Mouse (Mus musculus) MEL-GATA-1-ER (cell line): ENCODE results near the gene Uncx.

Experiments
- DNase-seq: peaks from one replicate; pipeline ENCODE4 v3.0.0-alpha.2; 2012; ENCODE audit warnings: low read depth; ENCODE audit errors: extremely low read depth

The Uncx gene

DNA sequence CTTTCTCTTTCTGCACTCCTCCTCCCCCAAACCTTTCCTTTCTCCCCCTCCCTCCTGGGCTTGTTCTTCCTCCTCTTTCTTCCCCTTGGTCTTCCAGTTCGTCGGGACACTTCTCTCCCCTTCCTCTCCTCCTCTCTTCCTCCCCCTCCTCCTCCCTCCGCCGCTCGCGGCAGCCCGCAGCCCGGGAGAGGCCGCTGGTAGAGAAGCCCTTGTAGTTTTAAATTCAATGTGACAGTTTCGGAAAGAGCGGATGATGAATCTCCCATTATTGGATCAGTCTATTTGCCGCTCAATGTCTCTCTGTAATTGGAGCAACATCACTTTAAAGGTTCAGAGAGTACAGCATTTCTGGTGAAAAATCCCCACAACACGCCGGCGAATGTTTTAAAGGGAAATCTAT is at the start of gene Uncx:
Gene Uncx (plus strand): TSS at position 281 of the 400 bp plus-strand sequence.
- no peak for DNase-seq

- no peak for DNase-seq
Observed at GRCm38 (mm10) chr5:139493690-139494089, 49.6 kb upstream of the Uncx start.

DNA sequence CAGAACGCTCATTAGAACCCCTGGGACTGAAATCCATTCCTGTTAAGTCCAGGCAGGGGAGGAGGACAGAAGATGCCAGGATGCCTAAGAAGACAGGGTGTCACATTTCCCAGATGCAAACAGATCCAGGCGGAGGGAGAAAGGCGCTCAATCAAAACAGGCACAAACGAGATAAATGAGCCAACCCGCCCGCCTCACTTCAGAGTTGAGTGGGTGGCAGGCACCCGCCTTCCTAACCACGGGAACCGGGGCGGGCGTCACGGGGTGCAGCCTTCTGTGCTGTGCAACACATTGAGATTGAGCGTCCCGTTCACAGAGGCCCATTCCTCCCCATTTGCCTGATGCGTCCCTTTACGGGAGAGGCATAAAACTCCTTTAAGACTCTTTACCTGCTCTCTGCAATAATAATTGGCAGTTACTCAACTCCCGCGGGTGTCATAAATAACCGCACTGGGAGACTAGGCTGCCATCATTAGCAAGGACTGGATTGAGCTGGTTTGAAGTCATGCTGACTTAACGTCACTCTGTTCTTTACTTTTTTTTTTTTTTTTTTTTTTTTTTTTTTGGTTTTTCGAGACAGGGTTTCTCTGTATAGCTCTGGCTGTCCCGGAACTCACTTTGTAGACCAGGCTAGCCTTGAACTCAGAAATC is 48.1 kb upstream of the Uncx start:
- DNase-seq: no peak

GRCm38 (mm10) chr5:139496939-139497338 is 46.4 kb upstream of the Uncx start:
- DNase-seq: no peak

- DNase-seq: no peak
Observed at GRCm38 (mm10) chr5:139498791-139499190, 44.5 kb upstream of the Uncx start.

DNA sequence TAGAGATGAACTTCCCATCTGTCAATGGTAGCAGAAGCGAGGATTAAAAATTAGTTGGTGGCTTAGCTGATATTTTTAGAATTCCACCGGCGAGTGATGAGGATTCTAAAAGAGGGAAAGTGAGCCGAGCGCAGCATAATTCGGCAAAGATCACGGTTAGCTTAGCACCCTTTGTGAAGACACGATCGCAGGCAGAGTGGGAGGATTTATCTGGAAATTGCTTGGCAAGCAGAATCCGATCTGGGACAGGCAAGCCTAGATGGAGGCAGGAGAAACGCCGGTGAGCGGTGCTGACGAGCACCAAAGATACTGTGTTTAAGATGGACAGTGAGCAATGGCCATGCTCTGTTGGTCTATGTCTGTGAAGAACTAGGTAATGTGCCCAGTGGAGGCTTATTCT is 41.0 kb upstream of the Uncx start:
- DNase-seq: no peak

DNA sequence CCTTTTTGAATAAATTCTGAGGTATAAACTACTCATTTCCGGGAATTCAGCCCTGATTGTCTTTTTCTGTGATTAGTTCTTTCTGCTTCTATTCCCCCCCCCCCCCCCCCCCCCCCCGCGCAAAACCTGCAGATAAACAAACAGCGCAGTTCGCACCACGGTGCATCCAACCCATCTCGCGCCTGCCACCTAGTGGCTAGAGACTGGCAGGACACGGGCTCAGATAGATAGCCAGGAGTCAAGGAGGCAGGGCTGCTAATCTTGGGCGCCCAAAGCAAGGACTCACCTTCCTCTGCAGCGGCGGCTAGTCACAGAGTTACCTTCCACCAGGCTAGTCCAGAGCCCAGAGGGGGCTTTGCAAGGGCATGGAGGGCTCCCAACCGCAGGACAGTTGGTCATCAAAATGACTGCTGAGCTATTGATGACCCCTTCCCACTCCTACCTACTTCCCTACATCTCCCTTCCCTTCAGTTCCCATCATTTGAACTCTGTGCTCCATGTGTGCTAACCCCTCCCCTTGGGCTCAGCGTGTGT is 38.2 kb upstream of the Uncx start:
- DNase-seq: peak; percentile 59

- DNase-seq: peak; percentile 77
Observed at GRCm38 (mm10) chr5:139506207-139506606, 37.1 kb upstream of the Uncx start.

GRCm38 (mm10) chr5:139510682-139511366 is 32.5 kb upstream of the Uncx start:
- no peak for DNase-seq

DNA sequence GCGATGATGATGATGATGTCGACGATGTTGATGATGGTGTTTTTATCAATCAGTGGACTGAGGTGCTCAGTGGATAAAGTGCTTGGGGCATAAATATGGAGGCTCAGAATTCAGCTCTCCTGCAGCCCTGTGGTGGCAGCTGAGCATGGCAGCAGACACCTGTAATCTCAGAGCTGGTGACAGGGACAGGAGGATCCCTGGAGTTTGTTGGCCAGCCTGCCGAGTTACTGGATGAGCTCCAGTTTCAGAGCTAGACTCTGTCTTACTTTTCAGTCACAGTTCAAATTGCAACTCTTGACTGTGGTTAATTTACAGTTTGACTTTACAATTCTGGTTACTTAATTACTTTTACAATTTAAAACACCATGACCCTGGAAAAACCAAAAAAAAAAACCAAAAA is 31.1 kb upstream of the Uncx start:
- no peak for DNase-seq

DNA sequence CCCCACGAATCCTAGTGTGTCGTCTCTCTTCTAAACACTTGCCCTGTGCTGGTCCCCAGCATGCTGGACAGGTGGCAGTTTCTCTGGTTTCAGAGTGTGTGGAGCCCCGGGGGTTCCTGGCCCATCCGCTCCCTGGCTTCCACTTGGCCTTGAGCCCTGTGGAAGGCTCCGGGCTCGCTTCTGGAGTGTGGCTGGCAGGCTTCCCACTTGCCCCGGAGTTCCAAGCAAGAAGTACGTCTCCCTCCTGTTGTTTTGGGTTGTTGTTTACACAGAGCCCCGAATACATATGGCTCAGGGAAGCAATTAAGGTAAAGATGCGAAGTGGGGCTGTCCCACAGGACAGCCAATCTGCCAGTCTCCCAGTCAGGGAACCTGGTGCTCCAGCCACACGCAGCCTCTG is 27.0 kb upstream of the Uncx start:
- DNase-seq: no peak

GRCm38 (mm10) chr5:139520069-139520834 is 23.0 kb upstream of the Uncx start:
- DNase-seq: no peak

GRCm38 (mm10) chr5:139521987-139522386 is 21.3 kb upstream of the Uncx start:
- no peak for DNase-seq

DNA sequence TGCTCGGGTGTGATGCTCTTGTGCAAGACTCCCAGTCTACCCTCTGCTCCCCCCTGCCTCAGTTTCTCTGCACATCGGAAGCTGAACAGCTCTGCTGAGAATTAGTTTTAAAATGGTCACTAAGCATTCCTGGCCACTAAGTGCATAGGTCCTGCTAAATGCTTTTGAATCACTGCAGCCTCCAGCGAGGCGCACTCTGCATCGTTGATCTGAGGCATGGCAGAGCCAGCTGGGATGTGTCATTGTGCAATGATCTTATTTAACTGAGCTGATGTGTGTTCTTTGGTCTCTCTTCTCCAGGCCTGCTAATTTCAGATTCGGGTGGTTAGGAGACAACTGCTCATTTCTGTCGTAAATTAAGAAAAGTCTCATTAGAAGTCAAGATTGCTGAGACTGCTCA is 14.4 kb upstream of the Uncx start:
- no peak for DNase-seq

DNA sequence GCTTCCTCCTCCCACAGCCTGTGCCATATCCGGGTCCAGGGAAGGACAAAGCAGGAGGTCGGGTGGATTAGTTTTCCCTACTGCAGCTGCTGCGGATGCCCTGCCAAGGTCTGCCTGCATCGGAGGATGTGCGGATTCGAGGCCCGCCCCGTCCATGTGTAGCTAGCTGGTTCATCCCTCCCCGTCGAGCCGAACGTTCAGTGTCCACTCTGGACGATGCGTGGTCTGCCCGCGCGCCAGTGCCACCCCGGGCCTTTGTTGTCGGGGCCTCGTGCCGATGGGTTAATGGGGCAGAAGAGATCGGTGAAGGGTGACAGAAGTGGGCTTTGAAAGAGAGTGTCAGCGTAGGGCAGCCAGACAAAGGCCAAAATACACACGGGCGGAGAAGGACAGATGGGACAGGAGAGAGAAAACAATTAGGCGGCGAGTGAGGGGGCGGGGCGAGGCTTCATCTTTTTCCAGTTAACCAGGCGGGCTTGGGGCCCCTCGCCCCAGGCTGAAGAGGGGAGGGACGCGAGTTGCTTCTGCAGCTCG is 7.8 kb upstream of the Uncx start:
- no peak for DNase-seq

DNA sequence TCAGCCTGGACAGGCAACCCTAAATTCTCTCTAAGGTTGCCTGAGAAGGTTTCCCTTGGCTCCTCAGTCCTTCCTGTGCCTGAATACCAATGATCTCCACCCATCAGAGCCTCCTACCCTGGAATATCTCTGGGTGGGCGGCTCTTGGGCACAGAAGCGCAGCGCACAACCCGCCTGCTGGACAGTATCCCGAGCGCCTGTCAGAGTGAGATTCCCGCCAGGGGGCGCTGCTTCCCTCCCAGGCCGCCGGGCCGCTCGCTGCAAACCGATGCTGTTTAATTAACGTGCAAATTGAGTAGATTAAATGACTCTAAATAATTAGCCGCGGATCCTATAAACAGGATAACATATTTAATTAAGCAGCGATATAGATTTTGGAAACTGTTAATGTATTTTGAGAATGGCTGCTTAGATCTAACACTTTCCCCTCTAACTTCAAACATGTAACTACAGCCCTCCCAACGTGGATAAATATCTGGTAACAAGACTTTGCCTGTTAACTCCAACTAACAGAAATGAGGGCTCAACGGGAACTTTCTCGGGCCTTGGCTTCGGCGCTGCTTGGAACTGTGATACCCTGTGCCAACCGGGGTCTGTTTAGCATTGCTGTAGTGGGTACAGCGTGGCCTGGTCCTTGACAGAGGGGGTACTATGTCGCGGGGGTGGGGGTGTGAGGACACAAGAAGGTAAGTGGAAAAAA is 6.9 kb upstream of the Uncx start:
- DNase-seq: no peak

GRCm38 (mm10) chr5:139536911-139537738 is 6.2 kb upstream of the Uncx start:
- DNase-seq: no peak

GRCm38 (mm10) chr5:139537739-139538135 is 5.6 kb upstream of the Uncx start:
- no peak for DNase-seq

- no peak for DNase-seq
Observed at GRCm38 (mm10) chr5:139541151-139542042, 1.9 kb upstream of the Uncx start.

DNA sequence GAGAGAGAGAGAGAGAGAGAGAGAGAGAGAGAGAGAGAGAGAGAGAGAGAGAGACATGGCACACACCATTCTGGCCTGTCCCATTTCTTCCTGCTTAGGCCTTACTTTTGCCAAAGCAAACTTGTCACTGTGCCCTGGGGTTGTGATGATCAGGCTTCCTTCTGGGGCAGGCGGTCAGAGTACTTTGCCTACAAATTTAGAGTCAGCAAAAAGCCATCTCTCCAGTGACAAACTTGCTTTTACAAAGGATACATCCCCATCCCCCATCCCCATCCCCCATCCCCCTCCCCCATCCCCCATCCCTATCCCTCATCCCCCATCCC is 1.3 kb upstream of the Uncx start:
- DNase-seq: no peak
